Mouse (Mus musculus): Measurements from ENCODE around the gene Elk3.

Elk3 gene

GRCm38 (mm10) chr10:93242208-93242607, 68.7 kb downstream of the Elk3 start:
- no peak for DNase-seq (ENCODE audit: low read depth)

- no peak for DNase-seq (ENCODE audit: low read depth)
These were observed 71.6 kb downstream of the Elk3 start for GRCm38 (mm10) chr10:93239201-93239806.

DNA sequence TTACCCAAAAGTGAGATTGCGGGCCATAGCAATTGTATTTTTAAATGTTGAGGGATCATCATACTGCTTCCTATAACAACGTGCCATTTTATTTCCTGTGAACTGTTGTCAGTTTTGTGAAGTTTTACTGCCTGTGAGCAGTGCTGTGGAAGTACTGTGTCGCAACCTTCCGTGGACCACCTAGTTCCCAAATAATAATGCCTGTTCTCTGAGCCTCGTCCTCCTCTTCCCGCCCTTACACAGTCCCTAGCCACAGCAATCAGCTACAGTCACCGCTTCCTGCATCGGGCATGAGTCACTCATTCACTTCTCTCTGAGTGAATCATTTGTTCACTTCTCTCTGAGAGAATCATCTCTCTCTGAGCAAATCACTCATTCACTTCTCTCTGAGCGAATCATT, 76.2 kb downstream of the Elk3 start:
- DNase-seq (ENCODE audit: low read depth) = no peak

GRCm38 (mm10) chr10:93233665-93234194, 77.2 kb downstream of the Elk3 start:
- no peak for DNase-seq (ENCODE audit: low read depth)

DNA sequence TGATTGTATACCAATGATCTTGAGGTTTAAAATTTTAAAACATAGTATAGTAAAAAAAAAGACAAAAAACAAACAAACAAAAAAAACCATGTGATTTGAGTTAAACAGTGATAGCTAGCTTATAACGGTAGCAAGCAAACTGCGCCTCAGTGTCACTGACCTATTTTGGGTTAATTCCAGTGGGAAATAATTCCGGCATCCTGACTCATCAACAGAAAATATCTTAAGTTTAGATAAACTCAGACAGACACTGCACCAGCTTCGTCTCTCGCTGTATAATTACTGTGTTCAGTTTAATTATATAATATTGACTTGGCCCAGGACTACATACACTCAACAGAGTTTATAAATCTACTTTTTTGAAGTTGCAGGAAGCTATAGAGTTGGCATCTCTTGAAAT, 79.0 kb downstream of the Elk3 start:
- DNase-seq (ENCODE audit: low read depth) = no peak

DNA sequence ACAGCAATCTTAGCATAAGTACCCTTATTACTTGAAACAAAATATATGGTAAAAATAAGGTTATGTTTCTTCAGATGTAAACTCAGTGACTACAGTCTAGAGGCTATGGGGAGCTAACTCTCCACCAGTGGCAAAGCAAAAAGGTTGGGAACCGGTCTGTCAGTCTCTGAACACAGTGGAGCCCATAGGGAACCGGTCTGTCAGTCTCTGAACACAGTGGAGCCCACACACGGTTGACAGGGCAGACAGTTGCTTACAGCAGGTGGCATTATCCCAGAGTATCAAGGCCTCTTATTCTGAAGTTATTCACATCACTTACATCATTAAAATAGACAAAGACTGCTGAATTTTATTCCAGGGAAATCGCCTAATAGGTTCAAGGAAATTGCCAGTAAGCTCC, 79.4 kb downstream of the Elk3 start:
- DNase-seq (ENCODE audit: low read depth) = no peak

GRCm38 (mm10) chr10:93228401-93229007, 82.4 kb downstream of the Elk3 start:
- peak; percentile 66 for DNase-seq (ENCODE audit: low read depth)

DNA sequence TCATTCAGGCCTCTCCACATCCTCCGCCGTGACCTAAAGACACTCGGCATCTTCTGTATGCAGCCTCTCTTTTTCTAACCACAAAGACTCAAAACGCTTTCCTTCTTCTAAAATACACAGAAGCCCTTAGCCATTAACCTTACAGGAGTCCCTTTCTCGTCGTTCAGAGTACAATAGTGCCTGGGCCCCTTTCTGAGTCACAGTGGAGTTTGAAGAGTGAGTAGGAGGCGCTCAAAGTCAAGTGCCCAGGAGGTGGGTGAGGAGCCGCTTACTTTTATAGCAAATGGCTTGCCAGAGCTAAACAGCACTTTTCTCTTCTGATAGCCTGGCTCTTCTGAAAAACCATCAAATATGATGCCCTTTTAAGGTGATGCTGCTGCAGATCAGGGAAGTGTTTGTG, 83.0 kb downstream of the Elk3 start:
- DNase-seq (ENCODE audit: low read depth) = peak; percentile 81

DNA sequence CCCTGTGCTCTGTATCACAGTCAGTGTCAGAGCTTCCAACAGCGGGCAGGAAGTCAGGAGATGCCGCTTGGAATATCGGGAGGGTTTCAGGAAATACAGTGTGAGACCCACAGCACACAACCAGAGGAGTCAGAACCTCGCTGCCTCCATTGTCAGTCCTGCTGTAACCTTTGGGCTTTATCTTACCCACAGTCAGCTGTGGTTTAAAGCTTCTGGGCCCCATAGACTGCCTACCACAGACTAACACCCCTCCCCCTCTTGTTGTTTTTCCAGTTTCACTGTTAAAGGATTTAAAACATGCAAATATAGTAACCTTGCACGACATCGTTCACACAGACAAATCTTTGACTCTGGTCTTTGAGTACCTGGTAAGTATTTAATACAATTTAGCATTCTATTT, 85.2 kb downstream of the Elk3 start:
- peak; percentile 61 for DNase-seq (ENCODE audit: low read depth)

GRCm38 (mm10) chr10:93215051-93215763, 95.7 kb downstream of the Elk3 start:
- DNase-seq (ENCODE audit: low read depth) = no peak

- DNase-seq (ENCODE audit: low read depth) = no peak
These were observed 96.7 kb downstream of the Elk3 start for GRCm38 (mm10) chr10:93214251-93214650.

DNA sequence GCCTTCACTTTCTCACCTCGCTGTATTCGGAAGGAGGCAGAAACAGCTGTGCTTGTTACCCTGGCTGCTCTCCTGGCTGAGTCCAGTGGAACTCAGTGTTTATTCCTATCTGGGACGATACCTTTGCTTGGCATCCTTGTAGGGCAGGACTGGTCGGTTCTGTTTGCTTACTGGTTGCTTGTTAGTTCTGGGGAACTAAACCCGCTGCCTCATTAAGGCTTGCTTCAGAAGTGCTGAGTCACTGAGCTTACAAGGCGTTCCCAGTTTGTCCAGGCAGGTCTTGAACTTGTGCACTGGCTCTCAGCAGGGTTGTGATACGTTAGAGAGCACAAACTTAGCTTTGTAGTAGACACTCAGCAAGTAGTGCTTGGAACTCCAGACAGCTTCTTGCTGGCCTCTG, 97.6 kb downstream of the Elk3 start:
- no peak for DNase-seq (ENCODE audit: low read depth)

DNA sequence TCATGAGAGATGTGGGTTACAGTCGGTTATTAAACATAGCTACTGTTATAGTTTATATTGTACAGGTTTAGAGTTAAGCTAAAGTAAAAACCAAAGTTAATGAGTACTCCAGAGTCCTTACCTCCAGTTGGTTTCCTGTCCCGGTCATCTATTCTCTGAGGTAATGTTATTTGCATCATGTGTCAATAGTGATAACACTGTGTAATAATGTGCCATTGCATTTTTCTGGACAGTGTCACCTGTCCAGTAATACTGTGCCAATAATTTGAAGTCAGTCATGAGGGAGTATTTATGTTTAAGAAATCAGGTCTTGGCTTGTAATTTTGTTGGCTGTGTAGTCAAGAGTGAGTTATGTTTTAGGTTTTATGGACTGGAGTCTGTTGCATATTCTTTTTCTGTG, 98.2 kb downstream of the Elk3 start:
- DNase-seq (ENCODE audit: low read depth) = no peak

DNA sequence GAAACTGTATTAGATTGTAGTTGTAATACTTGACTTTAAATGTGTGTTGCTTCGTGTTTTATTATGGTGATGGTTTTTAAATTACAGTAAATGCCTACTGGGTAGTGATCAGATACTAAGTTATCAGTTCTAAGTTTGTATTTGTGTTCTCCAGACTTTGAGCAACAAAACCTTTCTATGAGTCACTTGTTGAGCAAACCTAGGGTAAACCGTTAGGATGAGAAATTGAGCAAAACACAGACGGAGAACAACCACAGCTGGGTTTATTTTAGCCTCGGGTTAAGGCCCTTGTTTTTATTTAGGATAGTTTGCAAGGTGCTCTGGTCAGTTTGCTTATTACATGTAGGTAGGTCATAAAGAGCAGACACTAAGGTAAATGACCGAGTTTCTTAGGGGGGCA, 103.8 kb downstream of the Elk3 start:
- no peak for DNase-seq (ENCODE audit: low read depth)

DNA sequence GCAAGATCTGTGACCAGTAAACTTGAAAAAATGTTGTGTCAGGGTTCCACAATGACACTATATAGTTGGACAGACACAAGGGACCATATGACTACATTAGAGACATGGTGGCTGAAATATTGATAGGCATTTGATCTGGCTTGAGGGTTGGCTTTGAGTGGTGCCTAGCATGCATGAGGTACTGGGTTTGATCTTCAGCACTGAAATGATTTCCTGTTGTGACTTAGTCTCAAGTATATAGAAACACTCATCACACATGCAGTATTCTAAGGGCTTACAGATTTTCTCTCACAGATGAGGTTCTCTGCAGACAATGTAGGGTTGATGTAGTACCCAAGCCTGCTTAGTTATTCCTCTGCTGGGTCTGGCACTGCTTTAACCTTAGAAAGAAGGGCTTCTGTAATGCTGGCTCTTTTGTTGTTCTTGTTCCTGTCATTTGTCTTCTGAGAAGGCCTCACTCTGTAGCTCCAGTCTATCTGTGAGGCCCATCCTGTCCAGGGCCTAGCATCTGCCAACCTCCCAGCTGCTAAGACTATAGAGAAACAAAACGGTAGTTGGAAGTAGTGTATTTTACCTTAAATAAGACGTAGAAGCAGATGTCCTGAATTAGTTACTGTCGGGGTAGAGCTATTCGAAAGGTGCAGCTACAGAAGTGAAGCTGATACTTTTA, 105.5 kb downstream of the Elk3 start:
- peak; percentile 50 for DNase-seq (ENCODE audit: low read depth)

DNA sequence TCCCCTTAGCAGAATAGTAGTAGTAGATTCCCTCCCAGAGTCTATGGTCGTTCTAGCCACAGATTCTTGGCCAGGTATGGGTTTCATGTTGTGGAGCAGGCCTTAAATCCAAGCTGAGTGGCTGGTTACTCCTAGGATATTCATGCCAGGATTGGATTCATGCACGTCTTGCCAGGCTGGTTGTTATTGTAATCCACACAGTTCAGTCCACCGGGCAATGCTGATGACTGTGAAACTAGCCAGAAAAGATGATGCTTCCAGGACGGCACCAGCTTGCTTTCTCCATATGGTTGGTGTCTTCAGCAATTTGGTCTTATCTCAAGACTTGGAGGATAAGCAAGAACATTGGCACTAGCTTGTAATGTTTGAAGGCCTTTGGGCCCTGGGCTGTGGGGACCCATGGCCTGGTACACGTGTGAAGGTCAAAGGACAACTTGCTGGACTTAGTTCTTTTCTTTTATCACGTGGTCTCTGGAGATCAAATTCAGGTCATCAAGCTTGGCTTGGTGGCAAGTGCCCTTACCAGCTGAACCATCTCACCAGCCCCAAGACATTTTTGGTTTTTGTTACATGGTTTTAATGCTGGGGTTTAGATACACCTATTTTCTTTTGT, 109.0 kb downstream of the Elk3 start:
- DNase-seq (ENCODE audit: low read depth) = no peak

DNA sequence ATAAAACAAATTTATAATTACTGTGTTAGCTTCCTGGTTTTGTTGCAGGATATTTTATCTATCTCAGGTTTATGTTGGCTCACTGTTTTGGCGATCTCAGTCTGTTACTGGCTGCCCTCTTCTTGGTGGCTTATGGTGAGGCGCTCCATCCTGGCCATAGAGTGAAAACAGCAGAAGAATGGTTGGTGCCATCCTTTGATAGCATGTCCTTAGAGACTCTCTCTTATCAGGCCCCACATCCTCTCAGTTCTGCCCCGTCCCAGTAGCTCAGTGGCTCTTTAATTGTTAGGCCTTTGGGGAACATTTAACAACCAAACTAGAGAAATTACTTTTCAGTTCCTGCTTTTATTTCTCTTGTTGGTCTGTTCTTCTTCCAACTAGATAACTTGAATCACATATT, 112.0 kb downstream of the Elk3 start:
- DNase-seq (ENCODE audit: low read depth) = no peak
